Mouse (Mus musculus) liver, embryonic 14.5 days (tissue): ENCODE results near the gene Ift122. TPM values are rescaled to one million over a fixed set of nuclear protein-coding genes. Genes with fewer than 3 reads are reported as not detected.

Experiments used
- ATAC-seq: fragments of 200-750 bp; cut with Nextera tagmentation; 2 replicates; pipeline ENCODE4 v1.8.0; 2017; ENCODE audit warnings: moderate number of reproducible peaks, mild to moderate bottlenecking, moderate library complexity; ENCODE audit not compliant: insufficient read depth
- DNase-seq, 3 experiments: peaks; one replicate each; pipeline ENCODE4 v3.0.0-alpha.2; 2012 to 2013; ENCODE audit warnings: low read depth in 3 of 3, low spot score in 3 of 3
- H3K27ac ChIP-seq: fragments of 300-500 bp; sonication (generic); 2 replicates; pipeline ENCODE4 v1.5.1; 2014; ENCODE audit warnings: moderate library complexity, mild to moderate bottlenecking, control low read depth, inconsistent platforms
- H3K27me3 ChIP-seq: fragments of 300-500 bp; sonication (generic); 2 replicates; pipeline ENCODE4 v1.6.1; 2014; ENCODE audit warnings: mild to moderate bottlenecking, low read length, moderate library complexity; ENCODE audit not compliant: control insufficient read depth, insufficient read depth
- H3K36me3 ChIP-seq: fragments of 300-500 bp; sonication (generic); replicated peaks from 2 replicates; pipeline ENCODE4 v1.6.1; 2014; ENCODE audit warnings: low read depth; ENCODE audit not compliant: control insufficient read depth, insufficient read depth
- H3K4me1 ChIP-seq, 2 experiments: fragments of 200-500 bp in 1 of 2; fragments of 300-500 bp in 1 of 2; sonication (generic) in 1 of 2; replicated peaks; 2 replicates each; pipeline ENCODE4 v1.6.1; 2012 to 2014; ENCODE audit warnings: antibody characterized with exemption in 1 of 2, inconsistent platforms in 1 of 2, low read length in 1 of 2; ENCODE audit not compliant: control insufficient read depth in 2 of 2, insufficient read depth in 2 of 2
- H3K4me2 ChIP-seq: fragments of 300-500 bp; sonication (generic); 2 replicates; pipeline ENCODE4 v1.6.1; 2014; ENCODE audit warnings: low read depth, mild to moderate bottlenecking, control low read depth, moderate library complexity
- H3K4me3 ChIP-seq, 2 experiments: fragments of 200-500 bp in 1 of 2; fragments of 300-500 bp in 1 of 2; sonication (generic) in 1 of 2; 2 replicates each; pipeline ENCODE4 v1.5.1; 2012 to 2014; ENCODE audit warnings: low read depth in 2 of 2, low read length in 2 of 2, mild to moderate bottlenecking in 2 of 2, control low read depth in 1 of 2, inconsistent platforms in 1 of 2, moderate library complexity in 1 of 2; ENCODE audit not compliant: insufficient read depth in 1 of 2
- H3K9ac ChIP-seq: fragments of 300-500 bp; sonication (generic); replicated peaks from 2 replicates; pipeline ENCODE4 v1.6.1; 2014; ENCODE audit warnings: mild to moderate bottlenecking, control low read depth, moderate library complexity
- H3K9me3 ChIP-seq: fragments of 300-500 bp; sonication (generic); 2 replicates; pipeline ENCODE4 v1.6.1; 2016; ENCODE audit warnings: low read length, mixed read lengths; ENCODE audit not compliant: control insufficient read depth
- CTCF ChIP-seq: IDR thresholded peaks from 2 replicates; pipeline ENCODE4 v1.5.1; 2016; ENCODE audit warnings: antibody characterized with exemption, low read depth, control low read depth
- EP300 ChIP-seq: IDR thresholded peaks from 2 replicates; pipeline ENCODE4 v1.6.1; 2016; ENCODE audit warnings: antibody characterized with exemption, low read depth
- WGBS: fragments of 180-500 bp; shearing (Covaris S2); extraction: QIAGEN DNeasy Blood & Tissue Kit; methylation state at CpG from one replicate; pipeline ENCODE4 v1.1.7; 2014; ENCODE audit not compliant: insufficient replicate concordance; 5-methylcytosine and 5-hydroxymethylcytosine counted together
- polyA plus RNA-seq, 2 experiments: library from polyadenylated mRNA; depleted of rRNA in 1 of 2; stranded (reverse) in 1 of 2; unstranded in 1 of 2; fragments of >200 nt; fragmentation: Nextera tagmentation in 1 of 2; extraction: Ambion mirVana in 1 of 2; gene quantifications; 2 replicates each; pipeline versions ENCODE4 v1.2.1 to v1.2.3; 2012 to 2014

Gene Ift122
- polyA plus RNA-seq, 2 experiments = 1.7 to 1.9 TPM

DNA sequence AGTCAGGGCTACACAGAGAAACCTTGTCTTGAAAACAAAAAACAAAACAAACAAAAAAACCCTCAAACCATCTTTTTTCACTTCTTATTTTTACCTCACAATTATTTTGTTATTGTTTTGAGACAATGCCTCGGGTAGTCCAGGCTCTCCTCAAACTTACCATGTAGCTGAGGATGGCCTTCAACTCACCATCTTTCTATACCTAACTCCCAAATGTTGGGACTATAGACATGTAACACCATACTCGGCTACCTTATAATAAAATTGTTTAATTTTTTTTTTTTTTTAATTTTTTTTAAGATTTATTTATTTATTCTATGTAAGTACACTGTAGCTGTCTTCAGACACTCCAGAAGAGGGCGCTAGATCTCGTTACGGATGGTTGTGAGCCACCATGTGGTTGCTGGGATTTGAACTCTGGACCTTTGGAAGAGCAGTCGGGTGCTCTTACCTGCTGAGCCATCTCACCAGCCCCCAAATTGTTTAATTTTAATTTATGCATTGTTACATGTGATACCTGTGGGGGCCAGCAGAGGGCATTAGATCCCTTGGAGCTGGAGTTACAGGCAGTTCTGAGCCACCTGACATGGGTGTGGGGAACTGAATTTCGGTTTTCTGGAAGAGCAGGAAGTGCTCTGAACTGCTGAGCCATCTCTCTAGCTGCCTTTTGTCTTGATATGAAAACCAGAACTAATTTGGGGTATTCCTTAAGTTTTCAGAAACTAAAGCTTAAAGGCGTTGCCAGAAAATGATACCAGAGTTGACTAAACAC, 6.4 kb upstream of the Ift122 start:
- DNase-seq = peak; percentile 32 to 61 (median 39)
- peaks cover 45% of the 10 kb centered on the region for H3K36me3 ChIP-seq
- peak; percentile 52; the same call in 1 of the 2 replicates for ATAC-seq
- H3K27me3 ChIP-seq = no peaks in the 10 kb centered on the region
- no peak overlapping the region for H3K4me3 ChIP-seq
- WGBS = 31% methylated on average over 6 of the region's 8 CpGs
- H3K4me2 ChIP-seq = no peak overlapping the region
- no peaks in the 10 kb centered on the region for H3K9me3 ChIP-seq
- no peak overlapping the region for H3K9ac ChIP-seq
- peaks cover 0 to 1% of the 10 kb centered on the region in 2 experiments; a peak in 1 of 4 replicates for H3K4me1 ChIP-seq
- TF ChIP-seq CTCF = peak; percentile 80
- TF ChIP-seq EP300 = no peak
- no peak overlapping the region for H3K27ac ChIP-seq

DNA sequence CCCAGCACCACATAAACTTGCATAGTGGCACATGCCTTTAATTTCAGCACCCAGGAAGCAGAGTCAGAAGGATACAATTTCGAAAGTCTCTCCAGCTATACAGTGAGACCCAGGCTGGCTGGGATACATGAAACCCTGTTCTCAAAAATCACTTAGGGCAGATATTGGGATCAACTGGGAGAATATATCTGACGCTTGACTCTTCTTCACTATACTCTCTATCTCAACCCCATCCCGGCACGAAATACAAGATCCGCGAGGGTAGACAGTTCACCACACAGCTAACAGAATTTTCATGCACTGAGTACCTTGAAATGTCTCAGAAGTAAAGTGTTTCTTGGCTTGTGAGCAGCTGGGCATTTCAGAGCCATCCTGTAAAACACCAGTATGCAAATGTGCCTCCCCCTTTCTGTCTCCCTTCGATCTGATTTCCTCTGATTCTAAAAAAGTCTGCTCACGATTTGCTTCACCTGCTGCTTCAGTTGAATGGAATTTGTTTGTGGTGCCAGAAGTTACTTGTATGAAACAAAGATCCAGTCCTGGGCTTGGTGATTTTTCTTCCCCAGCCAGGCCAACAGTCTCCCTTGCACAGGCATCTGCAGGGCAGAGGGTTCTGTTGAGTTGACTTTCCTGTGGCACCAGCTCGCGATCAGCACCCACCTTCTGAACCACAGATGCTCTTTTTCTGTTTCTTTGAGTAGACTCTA, 4.5 kb upstream of the Ift122 start:
- Histone ChIP-seq H3K4me1 (peaks cover 3 to 7% of the 10 kb centered on the region in 2 experiments; a peak in 3 of 4 replicates), H3K27ac (no peak overlapping the region), H3K4me2 (no peak overlapping the region), H3K27me3 (no peaks in the 10 kb centered on the region), H3K9me3 (no peaks in the 10 kb centered on the region), H3K36me3 (peaks cover 36% of the 10 kb centered on the region), H3K9ac (no peak overlapping the region), H3K4me3 (no peak overlapping the region)
- TF ChIP-seq CTCF = no peak
- TF ChIP-seq EP300 = no peak
- DNase-seq (no peak), ATAC-seq (no peak)
- 84% methylated on average over 10 of the region's 10 CpGs for WGBS

DNA sequence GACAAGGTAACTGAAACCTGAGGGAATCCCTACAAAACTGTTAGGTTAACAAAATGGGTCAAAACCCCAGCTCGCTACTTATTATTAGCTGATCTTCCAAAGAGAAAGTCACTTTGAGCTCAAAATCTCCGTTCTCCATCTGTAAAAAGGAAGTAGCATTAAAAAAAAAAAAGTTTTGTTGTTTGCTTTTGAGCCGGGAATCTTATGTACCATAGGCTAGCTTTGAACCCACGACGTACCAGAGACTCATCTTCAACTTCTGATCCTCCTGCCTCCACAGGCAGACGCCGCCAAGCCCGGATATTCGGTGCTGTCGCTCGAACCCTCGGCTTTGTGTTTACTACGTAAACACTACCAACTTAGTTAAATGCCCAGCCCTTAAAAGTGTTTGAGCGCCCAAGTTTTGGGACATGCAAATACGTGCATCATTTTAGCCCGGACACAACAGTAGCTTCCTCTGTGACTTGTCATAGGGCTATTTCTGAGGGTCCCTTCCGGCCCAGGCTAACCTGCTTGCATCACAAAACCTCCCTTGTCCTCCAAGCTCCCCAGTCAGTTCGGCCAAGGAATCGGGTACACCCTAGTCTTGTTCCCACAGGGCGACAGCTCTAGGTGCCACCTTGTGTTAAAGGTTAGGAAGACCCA, 702 bp upstream of the Ift122 start:
- peak overlapping the region; percentile 91 for H3K27ac ChIP-seq
- WGBS = 2% methylated on average over 20 of the region's 20 CpGs
- TF ChIP-seq CTCF (no peak), EP300 (no peak)
- ATAC-seq (peak; percentile 67; the same call in 1 of the 2 replicates), DNase-seq (no peak)
- no peaks in the 10 kb centered on the region for H3K9me3 ChIP-seq
- peak overlapping the region; percentile 65 for H3K9ac ChIP-seq
- H3K4me1 ChIP-seq = peaks cover 7% of the 10 kb centered on the region in 2 experiments
- peak overlapping the region; percentile 70 to 79 for H3K4me3 ChIP-seq
- H3K36me3 ChIP-seq = peaks cover 20% of the 10 kb centered on the region
- peak overlapping the region; percentile 88 for H3K4me2 ChIP-seq
- H3K27me3 ChIP-seq = no peaks in the 10 kb centered on the region

DNA sequence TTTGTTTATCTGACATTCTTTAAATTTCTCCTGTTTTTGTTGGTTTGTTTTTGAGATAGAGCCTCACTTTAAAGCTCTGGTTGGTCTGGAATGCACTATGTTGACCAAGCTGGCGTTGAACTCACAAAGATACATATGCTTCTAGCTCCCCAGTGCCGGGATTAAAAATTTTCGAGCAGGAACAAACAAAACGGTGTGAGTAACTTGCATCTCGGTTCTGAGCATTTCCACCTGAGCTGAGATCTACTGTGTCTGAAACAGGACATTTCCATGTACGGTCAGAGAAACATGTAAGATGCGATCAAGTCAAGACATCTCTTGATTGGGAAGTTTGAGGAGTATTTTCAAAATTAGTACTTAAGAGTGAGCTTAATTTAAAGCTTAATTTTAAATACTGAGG, 715 bp downstream of the Ift122 start:
- Histone ChIP-seq H3K27ac (no peak overlapping the region), H3K4me1 (peaks cover 7 to 12% of the 10 kb centered on the region in 2 experiments), H3K36me3 (peaks cover 9% of the 10 kb centered on the region), H3K27me3 (no peaks in the 10 kb centered on the region), H3K4me3 (peak overlapping the region; percentile 70 to 76; a peak in 3 of 4 replicates), H3K9me3 (no peaks in the 10 kb centered on the region), H3K9ac (no peak overlapping the region), H3K4me2 (peak overlapping the region; percentile 88)
- DNase-seq (no peak), ATAC-seq (no peak)
- TF ChIP-seq EP300 (no peak), CTCF (no peak)
- 52% methylated on average over 7 of the region's 7 CpGs for WGBS
